Mouse (Mus musculus): ENCODE results near the gene Sost. TPM values are rescaled to one million over a fixed set of nuclear protein-coding genes. Genes with fewer than 3 reads are reported as not detected.

The Sost gene
- polyA plus RNA-seq, 1 experiment, result not detected

DNA sequence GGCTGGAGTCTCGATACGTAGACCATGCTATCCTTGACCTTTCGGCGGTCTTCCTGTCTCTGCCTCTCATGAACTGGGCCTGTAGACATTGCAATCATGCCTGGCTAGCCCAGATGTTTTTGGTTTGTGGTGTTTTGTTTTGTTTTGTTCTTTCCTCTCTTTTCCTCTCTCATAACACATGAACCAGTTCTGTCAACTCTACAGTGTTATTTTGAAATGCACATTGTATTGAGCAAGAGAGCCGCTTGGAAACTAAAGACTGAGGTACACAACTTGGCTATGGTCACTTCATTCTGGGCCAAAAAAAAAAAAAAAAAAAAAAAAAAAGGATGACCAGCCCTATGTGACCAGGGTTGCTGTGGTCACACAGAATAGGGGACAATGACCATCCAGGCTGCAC, 5.8 kb upstream of the Sost start:
- Histone ChIP-seq H3K27ac (replicated peaks; ENCODE audit: low read depth, low read length) (peak overlapping the region; percentile 25), H3K4me3 (ENCODE audit: insufficient read depth, low read depth, low read length) (no peak overlapping the region), H3K4me1 (ENCODE audit: control insufficient read depth, insufficient read depth, insufficient read length, low read length) (peaks cover 9% of the 10 kb centered on the region)

DNA sequence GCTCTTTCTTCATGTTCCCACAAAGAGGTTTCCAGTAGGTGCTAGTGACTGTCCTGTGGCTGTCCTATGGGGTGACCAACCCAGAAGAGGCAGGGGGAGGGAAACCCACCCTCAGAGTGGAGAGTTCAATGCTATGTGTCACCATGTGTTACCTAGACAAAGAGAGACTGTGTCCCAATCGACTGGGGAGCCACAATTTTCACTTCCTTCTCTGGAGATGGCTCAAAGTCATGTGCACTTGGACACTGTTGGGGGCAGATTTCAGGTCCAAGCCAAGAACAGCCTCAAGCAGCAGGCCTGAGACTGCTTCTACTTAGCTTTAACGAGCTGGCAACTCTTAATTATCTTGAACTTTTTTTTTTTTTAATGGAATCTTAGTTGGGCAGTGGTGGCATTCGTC, 5.3 kb upstream of the Sost start:
- Histone ChIP-seq H3K27ac (replicated peaks; ENCODE audit: low read depth, low read length) (peak overlapping the region; percentile 25), H3K4me1 (ENCODE audit: control insufficient read depth, insufficient read depth, insufficient read length, low read length) (peaks cover 9% of the 10 kb centered on the region)

GRCm38 (mm10) chr11:101971410-101971809, 4.6 kb upstream of the Sost start:
- Histone ChIP-seq H3K4me1 (ENCODE audit: control insufficient read depth, insufficient read depth, insufficient read length, low read length) (peaks cover 9% of the 10 kb centered on the region), H3K4me3 (ENCODE audit: insufficient read depth, low read depth, low read length) (no peak overlapping the region), H3K27ac (replicated peaks; ENCODE audit: low read depth, low read length) (no peak overlapping the region)

More for the DNA sequence above, 5.3 kb upstream of the Sost start:
- H3K4me3 ChIP-seq (ENCODE audit: insufficient read depth, low read depth, low read length), result no peak overlapping the region

DNA sequence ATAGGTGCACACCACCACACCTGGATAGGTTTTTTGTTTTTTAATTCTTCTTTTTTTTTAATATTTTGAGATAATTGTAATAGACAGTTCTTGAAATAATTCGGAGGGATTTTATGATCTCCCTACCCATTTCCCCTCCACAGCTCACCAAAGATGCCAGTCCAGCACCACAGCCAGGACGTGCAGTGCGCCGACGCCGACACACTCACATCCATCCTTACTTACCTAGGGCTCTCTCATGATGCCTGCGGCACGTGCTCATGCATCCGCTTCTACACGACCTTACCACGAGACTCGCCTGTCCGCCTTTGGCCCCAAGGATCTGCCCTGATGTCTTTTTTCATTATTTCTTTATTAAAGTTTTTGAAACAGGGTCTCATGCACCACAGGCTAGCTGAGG, 3.0 kb upstream of the Sost start:
- Histone ChIP-seq H3K4me3 (ENCODE audit: insufficient read depth, low read depth, low read length) (no peak overlapping the region), H3K27ac (replicated peaks; ENCODE audit: low read depth, low read length) (no peak overlapping the region), H3K4me1 (ENCODE audit: control insufficient read depth, insufficient read depth, insufficient read length, low read length) (peaks cover 9% of the 10 kb centered on the region)

GRCm38 (mm10) chr11:101968791-101969190, 2.0 kb upstream of the Sost start:
- Histone ChIP-seq H3K4me1 (ENCODE audit: control insufficient read depth, insufficient read depth, insufficient read length, low read length) (peaks cover 9% of the 10 kb centered on the region), H3K27ac (replicated peaks; ENCODE audit: low read depth, low read length) (no peak overlapping the region), H3K4me3 (ENCODE audit: insufficient read depth, low read depth, low read length) (no peak overlapping the region)

DNA sequence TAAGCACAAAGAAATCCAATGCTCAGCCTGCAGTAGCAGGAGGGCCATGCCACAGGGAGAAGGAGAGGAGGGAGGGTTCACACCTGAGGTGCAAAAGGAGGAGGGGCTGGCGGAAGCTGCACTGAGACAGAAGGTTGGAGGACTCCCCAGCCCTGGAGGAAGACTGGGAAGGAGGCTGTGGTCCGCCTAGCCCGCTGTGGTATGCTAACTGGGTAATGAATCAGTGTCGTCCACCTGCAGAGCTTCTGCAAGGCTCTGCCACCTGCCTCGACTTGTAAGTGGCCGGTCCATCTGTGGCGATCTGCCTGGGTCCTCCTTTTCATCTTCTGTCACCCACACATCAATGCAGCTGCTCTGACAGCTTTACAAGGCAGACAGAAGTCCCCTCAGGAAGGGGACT, 1.5 kb upstream of the Sost start:
- H3K4me1 ChIP-seq (ENCODE audit: control insufficient read depth, insufficient read depth, insufficient read length, low read length), result peaks cover 6% of the 10 kb centered on the region
- no peak overlapping the region for H3K27ac ChIP-seq (replicated peaks; ENCODE audit: low read depth, low read length)
- H3K4me3 ChIP-seq (ENCODE audit: insufficient read depth, low read depth, low read length), result no peak overlapping the region

DNA sequence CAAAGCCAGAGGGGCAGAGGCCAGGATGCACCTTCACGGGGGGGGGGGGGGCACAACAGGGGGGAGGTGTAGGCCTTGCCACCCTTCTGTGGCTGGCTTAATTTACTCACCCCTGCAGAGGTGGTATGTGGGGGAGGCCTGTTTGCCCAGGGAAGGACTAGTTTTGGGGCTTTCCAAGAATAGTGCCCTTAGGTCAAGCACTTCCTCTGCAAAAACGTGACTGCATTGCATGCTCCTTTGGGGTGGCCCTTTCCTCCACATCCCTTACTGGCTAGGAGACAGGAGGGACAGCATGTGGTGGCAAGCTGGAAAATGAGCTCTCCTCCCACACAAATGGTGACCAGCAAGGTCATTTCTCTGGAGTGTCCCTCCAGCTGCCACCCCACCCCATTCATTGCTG, 1.3 kb downstream of the Sost start:
- Histone ChIP-seq H3K4me3 (ENCODE audit: insufficient read depth, low read depth, low read length) (no peak overlapping the region), H3K4me1 (ENCODE audit: control insufficient read depth, insufficient read depth, insufficient read length, low read length) (no peaks in the 10 kb centered on the region; the same call in 1 of the 2 replicates), H3K27ac (replicated peaks; ENCODE audit: low read depth, low read length) (no peak overlapping the region)

DNA sequence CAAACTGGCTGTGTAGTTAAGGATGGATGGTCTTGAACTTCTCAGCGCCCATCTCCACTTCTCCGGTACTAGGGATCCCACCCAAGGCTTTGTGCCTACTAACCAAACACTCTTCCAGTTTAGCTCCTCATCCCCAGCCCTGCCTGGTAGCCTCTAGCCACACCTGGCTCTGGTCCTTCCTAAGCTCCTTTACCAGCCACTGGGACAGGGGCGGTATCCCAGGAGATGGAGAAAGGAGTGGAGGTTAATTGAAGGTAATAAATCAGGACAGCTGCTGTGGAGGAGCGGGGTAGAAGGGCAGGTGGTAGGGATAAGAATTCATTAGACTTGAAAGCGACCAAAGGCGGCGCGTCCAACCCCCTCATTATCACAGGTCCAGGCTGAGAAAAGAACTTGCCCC, 2.2 kb downstream of the Sost start:
- Histone ChIP-seq H3K4me3 (ENCODE audit: insufficient read depth, low read depth, low read length) (no peak overlapping the region), H3K27ac (replicated peaks; ENCODE audit: low read depth, low read length) (no peak overlapping the region), H3K4me1 (ENCODE audit: control insufficient read depth, insufficient read depth, insufficient read length, low read length) (no peaks in the 10 kb centered on the region; the same call in 1 of the 2 replicates)

DNA sequence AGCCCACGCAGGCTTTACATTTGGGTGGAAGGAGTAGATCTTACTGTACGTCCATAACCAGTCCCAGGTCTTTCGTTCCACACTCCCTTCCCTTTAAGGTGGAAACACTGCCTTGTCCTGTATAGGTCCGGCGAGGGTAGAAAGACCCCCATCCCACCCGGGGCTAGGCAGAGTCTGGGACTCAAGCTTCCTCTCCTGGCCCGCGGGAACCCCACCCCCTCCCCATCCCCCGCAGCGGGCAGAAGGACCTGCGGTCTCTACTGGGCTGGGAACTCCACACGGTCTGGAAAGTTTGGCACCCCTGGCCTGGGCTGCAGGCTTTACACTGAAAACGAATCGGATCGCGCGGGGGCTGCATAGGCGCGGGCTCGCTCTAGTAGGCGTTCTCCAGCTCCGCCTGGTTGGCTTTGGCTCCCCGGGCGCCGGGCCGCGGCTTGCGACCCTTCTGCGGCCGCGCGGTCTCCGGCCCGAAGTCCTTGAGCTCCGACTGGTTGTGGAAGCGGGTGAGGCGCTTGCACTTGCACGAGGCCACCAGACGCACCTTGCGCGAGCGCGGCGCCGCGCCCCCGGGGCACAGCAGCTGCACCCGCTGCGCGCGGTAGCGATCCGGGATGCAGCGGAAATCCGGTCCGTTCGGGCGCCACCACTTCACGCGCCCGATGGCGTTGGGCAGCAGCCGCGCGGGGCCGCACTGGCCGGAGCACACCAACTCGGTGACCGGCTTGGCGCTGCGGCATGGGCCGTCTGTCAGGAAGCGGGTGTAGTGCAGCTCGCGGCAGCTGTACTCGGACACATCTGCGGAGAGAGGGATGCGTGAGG, 3.1 kb downstream of the Sost start:
- Histone ChIP-seq H3K27ac (replicated peaks; ENCODE audit: low read depth, low read length) (no peak overlapping the region), H3K4me3 (ENCODE audit: insufficient read depth, low read depth, low read length) (peak overlapping the region; percentile 46), H3K4me1 (ENCODE audit: control insufficient read depth, insufficient read depth, insufficient read length, low read length) (no peaks in the 10 kb centered on the region; the same call in 1 of the 2 replicates)

DNA sequence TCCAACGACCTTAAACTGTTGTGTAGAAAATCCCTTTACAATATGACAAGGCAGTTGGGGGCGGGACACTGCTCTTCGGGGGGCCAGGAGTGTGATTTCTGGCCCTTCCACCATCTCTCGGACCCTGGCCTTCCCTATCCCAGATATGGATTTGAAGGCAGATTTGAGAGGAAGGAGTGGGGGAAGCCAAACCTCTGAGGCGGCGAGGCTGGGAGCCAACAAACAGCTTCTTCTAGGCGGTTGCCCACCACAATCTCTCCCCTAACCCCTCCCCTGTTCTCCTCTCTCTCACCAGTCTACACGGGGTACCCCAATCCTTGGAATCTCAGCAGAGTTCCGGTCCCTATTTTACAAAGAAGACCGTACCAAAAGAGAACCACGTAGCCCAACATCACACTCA, 3.8 kb downstream of the Sost start:
- no peak overlapping the region for H3K4me3 ChIP-seq (ENCODE audit: insufficient read depth, low read depth, low read length)
- no peak overlapping the region for H3K27ac ChIP-seq (replicated peaks; ENCODE audit: low read depth, low read length)
- H3K4me1 ChIP-seq (ENCODE audit: control insufficient read depth, insufficient read depth, insufficient read length, low read length), result no peaks in the 10 kb centered on the region; the same call in 1 of the 2 replicates

- Histone ChIP-seq H3K4me1 (ENCODE audit: control insufficient read depth, insufficient read depth, insufficient read length, low read length) (peaks cover 4% of the 10 kb centered on the region; the same call in 1 of the 2 replicates), H3K27ac (replicated peaks; ENCODE audit: low read depth, low read length) (no peak overlapping the region), H3K4me3 (ENCODE audit: insufficient read depth, low read depth, low read length) (no peak overlapping the region)
Measured at GRCm38 (mm10) chr11:101957476-101957875, 9.3 kb downstream of the Sost start.

DNA sequence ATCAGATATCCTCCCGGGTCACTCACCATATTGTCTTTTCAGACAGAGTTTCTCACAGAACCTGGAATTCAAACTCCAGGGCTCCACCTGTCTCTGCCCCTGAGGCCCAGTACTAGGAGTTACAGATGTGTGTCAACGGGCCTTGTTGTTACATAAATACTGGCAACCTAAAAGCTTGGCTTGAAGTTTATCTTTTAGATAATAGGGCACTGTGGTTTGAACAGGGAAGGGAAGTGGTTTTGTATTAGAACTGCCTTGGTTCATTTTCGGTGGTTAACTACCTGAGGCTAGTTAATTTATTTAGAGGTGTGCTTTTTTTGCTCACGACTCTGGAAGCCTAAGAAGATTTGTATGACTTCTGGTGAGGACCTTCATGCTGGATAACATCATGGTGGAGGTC, 13.4 kb downstream of the Sost start:
- H3K4me3 ChIP-seq (ENCODE audit: insufficient read depth, low read depth, low read length), result no peak overlapping the region
- no peak overlapping the region for H3K27ac ChIP-seq (replicated peaks; ENCODE audit: low read depth, low read length)
- H3K4me1 ChIP-seq (ENCODE audit: control insufficient read depth, insufficient read depth, insufficient read length, low read length), result peaks cover 6% of the 10 kb centered on the region; the same call in 1 of the 2 replicates

DNA sequence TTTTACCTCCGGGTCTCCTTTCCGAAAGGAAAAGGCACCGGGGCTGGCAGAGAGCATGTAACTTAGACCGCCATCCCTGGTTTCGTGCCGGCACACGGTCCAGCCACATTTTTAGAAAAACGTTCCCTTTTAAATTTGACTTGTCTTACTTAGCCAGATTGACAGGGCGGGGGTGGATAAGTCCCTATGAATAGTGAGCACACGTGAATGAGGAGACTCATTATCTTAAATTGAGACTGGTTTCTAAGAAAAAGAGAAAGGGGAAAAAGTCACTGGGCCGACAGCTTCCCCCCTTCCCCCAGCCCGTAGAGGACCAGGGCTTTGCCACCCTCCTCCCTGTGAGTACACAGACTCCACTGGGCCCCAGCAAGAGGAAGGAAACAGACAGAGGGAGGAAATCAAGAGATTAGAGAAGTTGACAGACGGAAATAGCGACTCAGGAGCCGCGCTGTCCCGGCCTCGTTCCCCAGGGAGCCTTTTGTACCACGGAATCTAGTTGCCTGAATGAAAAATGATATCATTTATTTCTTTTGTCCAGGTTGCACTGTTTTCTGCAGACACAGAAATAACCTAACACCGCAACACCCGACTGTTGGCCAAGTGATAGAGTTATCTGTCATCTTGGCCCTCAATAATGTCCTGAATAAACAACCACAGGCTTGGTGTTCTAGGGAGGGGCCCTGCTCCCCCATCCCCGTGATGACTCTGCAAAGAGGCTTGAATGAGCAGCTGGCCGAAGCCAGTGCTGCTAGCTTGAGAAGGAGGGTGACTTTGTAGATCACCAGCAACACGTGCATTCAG, 14.1 kb downstream of the Sost start:
- Histone ChIP-seq H3K27ac (replicated peaks; ENCODE audit: low read depth, low read length) (no peak overlapping the region), H3K4me1 (ENCODE audit: control insufficient read depth, insufficient read depth, insufficient read length, low read length) (peaks cover 6% of the 10 kb centered on the region; the same call in 1 of the 2 replicates), H3K4me3 (ENCODE audit: insufficient read depth, low read depth, low read length) (no peak overlapping the region)

DNA sequence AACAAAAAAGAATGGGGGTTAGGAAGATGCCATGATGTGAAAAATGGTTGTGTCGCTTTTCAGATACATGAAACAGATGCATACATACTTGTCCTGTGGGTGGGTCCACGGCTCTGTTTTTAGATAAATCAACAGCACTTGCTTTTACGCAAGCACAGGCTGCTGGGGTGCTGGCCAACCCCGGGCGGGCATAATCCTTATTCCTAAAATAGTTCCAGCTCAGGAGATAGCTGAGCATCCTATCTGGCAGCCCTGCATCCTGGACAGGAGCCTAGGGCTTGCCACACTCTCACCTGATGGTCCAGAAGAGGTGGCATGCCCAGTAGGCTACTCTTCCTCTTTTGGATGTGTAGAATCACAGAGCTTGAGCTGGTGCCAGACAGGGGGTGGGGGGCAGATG, 16.8 kb downstream of the Sost start:
- Histone ChIP-seq H3K4me1 (ENCODE audit: control insufficient read depth, insufficient read depth, insufficient read length, low read length) (peaks cover 6% of the 10 kb centered on the region; the same call in 1 of the 2 replicates), H3K27ac (replicated peaks; ENCODE audit: low read depth, low read length) (no peak overlapping the region), H3K4me3 (ENCODE audit: insufficient read depth, low read depth, low read length) (no peak overlapping the region)

- no peak overlapping the region for H3K4me3 ChIP-seq (ENCODE audit: insufficient read depth, low read depth, low read length)
- no peaks in the 10 kb centered on the region for H3K4me1 ChIP-seq (ENCODE audit: control insufficient read depth, insufficient read depth, insufficient read length, low read length)
- H3K27ac ChIP-seq (replicated peaks; ENCODE audit: low read depth, low read length), result no peak overlapping the region
Measured at GRCm38 (mm10) chr11:101946525-101946924, 20.3 kb downstream of the Sost start.

Data from brown adipose tissue, adult 24 weeks (tissue).